Mouse (Mus musculus) liver, embryonic 15.5 days (tissue): ENCODE results near the gene Prrg3. TPM values are rescaled to one million over a fixed set of nuclear protein-coding genes. Genes with fewer than 3 reads are reported as not detected.
"Not testable (repeated sequence)": the region's sequence is repeated elsewhere in the genome, so short reads cannot be mapped to it uniquely, and the experiment has no call there.

Source experiments
- ATAC-seq: fragments of 200-750 bp; cut with Nextera tagmentation; 2 replicates; pipeline ENCODE4 v1.8.0; 2017; ENCODE audit warnings: moderate number of reproducible peaks, mild to moderate bottlenecking, moderate library complexity; ENCODE audit not compliant: insufficient read depth
- H3K27ac ChIP-seq: fragments of 300-500 bp; sonication (generic); replicated peaks from 2 replicates; pipeline ENCODE4 v1.5.1; 2015; ENCODE audit warnings: mild to moderate bottlenecking, inconsistent platforms
- H3K27me3 ChIP-seq: fragments of 300-500 bp; sonication (generic); 2 replicates; pipeline ENCODE4 v1.6.1; 2015; ENCODE audit warnings: mild to moderate bottlenecking, inconsistent platforms
- H3K36me3 ChIP-seq: fragments of 300-500 bp; sonication (generic); replicated peaks from 2 replicates; pipeline ENCODE4 v1.6.1; 2015; ENCODE audit warnings: moderate library complexity, mild to moderate bottlenecking, inconsistent platforms
- H3K4me1 ChIP-seq: fragments of 300-500 bp; sonication (generic); replicated peaks from 2 replicates; pipeline ENCODE4 v1.6.1; 2015; ENCODE audit warnings: inconsistent platforms
- H3K4me2 ChIP-seq: fragments of 300-500 bp; sonication (generic); 2 replicates; pipeline ENCODE4 v1.6.1; 2015; ENCODE audit warnings: moderate library complexity, mild to moderate bottlenecking, inconsistent platforms
- H3K4me3 ChIP-seq: fragments of 300-500 bp; sonication (generic); replicated peaks from 2 replicates; pipeline ENCODE4 v1.5.1; 2015; ENCODE audit warnings: mild to moderate bottlenecking, inconsistent platforms
- H3K9ac ChIP-seq: fragments of 300-500 bp; sonication (generic); 2 replicates; pipeline ENCODE4 v1.6.1; 2015; ENCODE audit warnings: moderate library complexity, mild to moderate bottlenecking, inconsistent platforms
- H3K9me3 ChIP-seq: fragments of 300-500 bp; sonication (generic); replicated peaks from 2 replicates; pipeline ENCODE4 v1.6.1; 2016; ENCODE audit warnings: inconsistent platforms
- WGBS: fragments of 180-500 bp; shearing (Covaris S2); methylation state at CpG from one replicate; pipeline ENCODE4 v1.1.7; 2015; ENCODE audit warnings: mixed read lengths; ENCODE audit not compliant: insufficient replicate concordance; 5-methylcytosine and 5-hydroxymethylcytosine counted together
- polyA plus RNA-seq: library from polyadenylated mRNA; unstranded; fragments of >200 nt; fragmentation: Nextera tagmentation; extraction: Ambion mirVana; gene quantifications from 2 replicates; pipeline ENCODE4 v1.2.1, GENCODE M21; 2015

Prrg3 gene
- polyA plus RNA-seq = 0.83 and 0.98 TPM in 2 replicates

DNA sequence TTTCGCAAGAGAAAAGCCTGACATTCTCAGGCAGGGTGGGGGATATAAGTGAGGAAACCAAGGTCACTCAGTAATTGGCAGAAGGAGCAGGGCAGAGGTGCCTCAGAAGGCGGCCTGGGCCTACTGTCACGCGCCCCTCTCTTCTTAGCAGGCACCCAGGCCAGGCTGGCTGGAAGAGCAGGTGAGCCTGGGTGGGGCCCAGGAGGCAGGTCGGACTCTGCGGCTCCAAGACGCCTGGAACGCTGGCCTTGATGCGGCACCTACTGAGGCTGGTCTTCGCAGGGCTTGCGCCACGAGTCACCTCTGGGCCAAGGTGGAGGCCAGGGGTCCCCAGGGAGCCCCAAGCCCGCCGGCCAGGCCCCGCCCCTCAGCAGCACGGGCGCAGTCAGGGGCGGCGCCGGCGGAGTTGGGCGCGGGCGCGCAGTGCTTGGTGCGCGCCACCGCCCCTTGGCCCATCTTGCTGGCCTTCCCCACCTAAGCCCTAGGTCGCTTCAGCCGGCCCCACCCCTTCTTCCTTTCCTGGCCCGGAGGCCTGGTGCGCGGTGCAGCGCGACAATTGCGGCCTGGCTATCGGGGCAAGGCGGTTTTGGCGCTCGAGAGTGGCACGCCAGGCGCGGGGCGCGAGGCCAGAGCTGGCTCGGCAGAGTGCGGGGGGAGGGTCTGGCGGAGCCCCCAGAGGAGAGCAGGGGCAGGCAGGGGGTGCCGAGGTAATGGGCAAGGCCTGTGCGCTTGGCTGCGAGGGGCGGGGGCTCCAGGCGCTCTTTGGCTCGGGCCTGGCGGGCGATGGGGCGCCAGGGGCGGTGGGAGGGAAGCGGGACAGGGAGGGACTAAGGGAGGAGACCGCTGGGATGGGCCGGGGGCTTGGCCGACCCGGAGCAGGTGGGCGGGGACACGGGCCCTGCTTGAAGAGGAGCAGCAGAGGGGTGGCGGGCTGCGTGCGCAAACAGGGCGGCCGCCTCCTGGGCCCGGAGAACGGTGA, at the start of gene Prrg3:
Gene Prrg3, plus strand, starts transcription at position 552 of the 979 bp plus-strand sequence.
- no peak for ATAC-seq
- Histone ChIP-seq H3K36me3 (no peaks in the 10 kb centered on the region), H3K4me2 (peak within 1 kb of the TSS; percentile 32), H3K9me3 (no peaks in the 10 kb centered on the region), H3K27me3 (peaks cover 24% of the 10 kb centered on the region), H3K27ac (no peak within 1 kb of the TSS), H3K4me1 (no peaks in the 10 kb centered on the region), H3K4me3 (peak within 1 kb of the TSS; percentile 17), H3K9ac (no peak within 1 kb of the TSS)
- WGBS = 24% methylated on average over 63 of the region's 72 CpGs

DNA sequence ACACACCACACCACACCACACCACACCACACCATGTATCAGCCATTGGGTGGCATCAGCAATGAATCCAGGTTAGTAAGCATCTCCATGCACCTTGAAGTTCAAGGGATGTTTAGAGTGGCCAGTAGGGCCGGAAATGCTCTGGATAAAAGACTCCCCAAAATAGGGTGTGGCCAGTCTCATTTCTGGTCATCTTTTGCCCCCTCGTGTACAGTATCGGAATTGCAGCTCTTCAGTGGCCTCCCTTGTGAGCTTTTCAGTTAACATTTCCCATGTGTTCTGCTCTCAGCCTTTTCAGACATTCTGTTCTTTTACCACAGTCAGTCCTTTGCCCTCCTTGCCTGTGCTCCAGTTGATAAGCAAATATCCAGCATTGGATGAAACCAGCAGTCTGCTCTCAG, 15.8 kb upstream of the Prrg3 start:
- Histone ChIP-seq H3K27ac (no peak overlapping the region), H3K27me3 (no peaks in the 10 kb centered on the region), H3K9me3 (no peaks in the 10 kb centered on the region), H3K36me3 (no peaks in the 10 kb centered on the region), H3K4me1 (no peaks in the 10 kb centered on the region), H3K4me3 (no peak overlapping the region), H3K9ac (no peak overlapping the region), H3K4me2 (no peak overlapping the region)
- ATAC-seq = no peak
- 15% methylated on average over 3 of the region's 3 CpGs for WGBS

DNA sequence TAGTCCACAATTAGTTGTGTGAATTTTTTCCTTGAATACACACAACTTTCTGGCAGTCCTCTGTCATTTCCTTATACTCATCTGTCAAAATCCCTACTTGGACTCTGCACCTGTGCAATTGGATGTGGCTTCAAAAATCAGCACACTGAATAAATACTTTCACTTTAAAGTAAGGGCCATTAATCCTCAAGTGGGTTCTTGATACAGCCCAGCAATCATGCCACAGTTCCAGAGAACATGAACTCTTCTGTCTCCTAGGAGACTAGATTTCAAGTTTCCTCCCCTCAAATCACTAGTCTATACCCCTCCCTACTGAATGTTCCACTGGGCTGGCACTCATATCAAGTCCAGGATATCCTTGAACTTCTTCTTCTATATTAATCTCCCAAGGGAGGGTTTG, 4.1 kb upstream of the Prrg3 start:
- Histone ChIP-seq H3K27ac (no peak overlapping the region), H3K9me3 (no peaks in the 10 kb centered on the region), H3K27me3 (peaks cover 20% of the 10 kb centered on the region), H3K4me3 (no peak overlapping the region), H3K4me2 (no peak overlapping the region), H3K4me1 (no peaks in the 10 kb centered on the region), H3K36me3 (no peaks in the 10 kb centered on the region), H3K9ac (no peak overlapping the region)
- no peak for ATAC-seq

DNA sequence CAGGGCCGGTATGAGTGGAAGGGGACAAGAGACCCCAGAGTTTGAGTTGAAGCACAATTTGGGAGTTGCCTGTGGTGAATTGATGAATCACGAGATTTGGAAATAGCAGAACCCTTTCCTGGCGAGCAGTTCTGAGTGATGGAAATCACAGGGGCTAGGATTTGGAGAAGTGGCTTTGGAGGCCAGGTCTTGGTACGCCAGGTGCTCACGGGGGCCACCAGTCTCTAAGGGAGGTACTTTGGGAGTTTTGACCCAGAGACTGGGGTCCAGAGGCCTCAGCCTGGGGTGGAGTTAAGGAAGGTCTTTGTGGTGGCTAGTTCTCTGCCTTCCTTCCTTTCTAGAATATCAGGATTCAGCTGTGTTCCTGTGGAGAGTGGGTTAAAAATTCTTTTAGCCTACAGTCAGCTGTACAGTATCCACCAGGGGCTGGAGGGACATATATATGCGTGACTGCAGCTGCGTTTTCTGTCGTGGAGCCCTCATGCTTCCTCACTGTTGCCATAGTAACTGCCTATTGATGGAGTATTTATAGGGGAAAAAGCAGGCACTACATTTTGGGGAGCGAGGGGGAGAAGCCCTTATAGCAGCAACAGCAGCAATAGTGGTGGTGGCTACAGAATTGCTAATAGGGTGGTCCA, 970 bp downstream of the Prrg3 start:
- Histone ChIP-seq H3K9me3 (no peaks in the 10 kb centered on the region), H3K36me3 (no peaks in the 10 kb centered on the region), H3K4me3 (no peak overlapping the region), H3K27me3 (peaks cover 24% of the 10 kb centered on the region), H3K27ac (no peak overlapping the region), H3K9ac (no peak overlapping the region), H3K4me1 (no peaks in the 10 kb centered on the region), H3K4me2 (no peak overlapping the region; the same call in 1 of the 2 replicates)
- ATAC-seq = no peak
- 31% methylated on average over 9 of the region's 9 CpGs for WGBS

DNA sequence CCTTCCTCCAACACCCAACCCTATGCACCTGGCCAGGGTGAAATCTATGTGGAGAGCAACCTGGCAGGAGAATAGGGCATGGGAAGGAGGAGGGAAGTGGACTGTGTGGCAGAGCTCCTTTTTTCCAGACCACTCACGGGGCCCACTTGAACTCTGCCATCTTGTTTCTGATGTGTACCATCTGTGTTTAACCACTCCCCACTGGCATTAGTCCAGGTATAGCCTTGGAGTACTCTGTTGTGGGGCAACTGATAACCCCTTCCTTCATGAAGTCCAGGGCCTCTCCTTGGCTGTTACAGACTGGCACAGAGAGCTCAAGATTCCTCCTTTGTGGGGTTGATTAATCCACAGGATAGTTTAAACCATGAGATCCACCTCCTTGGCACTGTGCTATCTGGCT, 5.8 kb downstream of the Prrg3 start:
- H3K4me2 ChIP-seq = no peak overlapping the region
- no peaks in the 10 kb centered on the region for H3K36me3 ChIP-seq
- H3K4me1 ChIP-seq = no peaks in the 10 kb centered on the region
- no peak overlapping the region for H3K4me3 ChIP-seq
- WGBS = 44% methylated on average over 1 of the region's 1 CpGs
- H3K27me3 ChIP-seq = peaks cover 6% of the 10 kb centered on the region; the same call in 1 of the 2 replicates
- no peaks in the 10 kb centered on the region for H3K9me3 ChIP-seq
- ATAC-seq = no peak
- no peak overlapping the region for H3K9ac ChIP-seq
- no peak overlapping the region for H3K27ac ChIP-seq

DNA sequence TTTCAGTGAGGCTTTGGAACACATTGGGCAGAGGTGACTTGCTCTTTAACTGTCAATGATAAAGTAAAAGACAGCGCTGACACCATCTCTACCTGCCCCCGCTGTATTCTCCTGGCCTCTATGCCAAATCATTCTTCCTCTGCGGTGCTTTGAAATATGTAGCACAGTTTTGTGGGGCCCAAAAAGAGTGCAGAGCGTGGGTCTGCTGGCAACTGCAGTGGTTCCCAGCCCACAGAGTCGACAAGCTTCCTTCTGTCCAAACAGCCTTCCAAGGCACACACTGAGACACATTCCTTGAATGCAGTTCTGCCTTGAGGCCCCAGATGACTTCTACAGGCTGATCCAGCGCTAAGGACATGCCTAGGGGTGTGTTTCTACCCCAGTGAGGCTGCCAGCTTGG, 6.4 kb downstream of the Prrg3 start:
- H3K27me3 ChIP-seq = no peaks in the 10 kb centered on the region
- no peak overlapping the region for H3K4me3 ChIP-seq
- no peaks in the 10 kb centered on the region for H3K36me3 ChIP-seq
- no peaks in the 10 kb centered on the region for H3K9me3 ChIP-seq
- WGBS = 56% methylated on average over 6 of the region's 6 CpGs
- no peaks in the 10 kb centered on the region for H3K4me1 ChIP-seq
- H3K4me2 ChIP-seq = no peak overlapping the region
- ATAC-seq = no peak
- no peak overlapping the region for H3K9ac ChIP-seq
- no peak overlapping the region for H3K27ac ChIP-seq

DNA sequence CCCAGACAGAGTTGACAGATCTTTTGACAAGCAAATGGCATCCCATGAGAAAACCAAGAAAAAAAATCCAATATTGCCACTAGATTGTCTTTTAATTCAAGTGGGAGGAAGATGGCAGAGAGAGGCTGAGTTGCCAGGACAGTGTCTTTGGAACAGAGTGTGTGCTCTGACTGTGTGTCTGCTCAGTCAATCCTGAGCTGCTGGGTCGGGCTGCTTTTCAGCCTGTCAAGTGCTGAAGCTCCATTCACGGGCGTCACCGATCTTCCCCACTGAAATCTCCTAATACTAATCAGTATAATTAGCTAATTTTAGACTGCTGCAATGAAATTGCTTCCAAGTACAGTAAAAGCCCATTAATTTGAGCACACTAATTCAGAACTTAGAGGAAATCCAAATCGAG, 8.9 kb downstream of the Prrg3 start:
- Histone ChIP-seq H3K4me1 (no peaks in the 10 kb centered on the region), H3K9me3 (no peaks in the 10 kb centered on the region), H3K4me2 (no peak overlapping the region), H3K9ac (no peak overlapping the region), H3K4me3 (no peak overlapping the region), H3K36me3 (no peaks in the 10 kb centered on the region), H3K27ac (no peak overlapping the region), H3K27me3 (no peaks in the 10 kb centered on the region; the same call in 1 of the 2 replicates)
- WGBS = 54% methylated on average over 5 of the region's 5 CpGs
- ATAC-seq = no peak

DNA sequence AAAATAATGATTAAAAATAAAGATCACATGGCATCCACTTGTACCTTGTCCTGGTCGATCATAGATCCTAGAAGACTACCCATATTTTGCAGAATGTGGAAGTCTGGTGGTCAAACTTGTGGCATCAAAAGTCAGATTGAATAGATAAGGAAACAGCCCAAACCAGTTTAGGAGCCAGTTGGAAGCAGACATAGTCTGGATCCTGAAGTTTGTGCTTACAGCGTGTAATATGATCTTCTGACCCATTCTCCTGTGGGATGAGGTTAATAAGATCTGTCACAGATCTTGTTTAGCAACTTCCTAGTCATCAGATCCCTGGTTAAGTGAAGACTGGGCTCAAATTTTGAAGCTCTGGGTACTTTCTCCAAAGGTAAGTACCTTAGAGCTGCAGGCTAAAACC, 10.3 kb downstream of the Prrg3 start, which contains the start of gene Fate1:
Gene Fate1, plus strand, starts transcription at position 301 of the 400 bp plus-strand sequence.
- Histone ChIP-seq H3K9me3 (no peaks in the 10 kb centered on the region), H3K9ac (no peak within 1 kb of the TSS), H3K4me2 (no peak within 1 kb of the TSS), H3K4me3 (no peak within 1 kb of the TSS), H3K4me1 (no peaks in the 10 kb centered on the region), H3K27me3 (no peaks in the 10 kb centered on the region; the same call in 1 of the 2 replicates), H3K27ac (no peak within 1 kb of the TSS), H3K36me3 (no peaks in the 10 kb centered on the region)
- no peak for ATAC-seq
- 45% methylated on average over 2 of the region's 2 CpGs for WGBS

DNA sequence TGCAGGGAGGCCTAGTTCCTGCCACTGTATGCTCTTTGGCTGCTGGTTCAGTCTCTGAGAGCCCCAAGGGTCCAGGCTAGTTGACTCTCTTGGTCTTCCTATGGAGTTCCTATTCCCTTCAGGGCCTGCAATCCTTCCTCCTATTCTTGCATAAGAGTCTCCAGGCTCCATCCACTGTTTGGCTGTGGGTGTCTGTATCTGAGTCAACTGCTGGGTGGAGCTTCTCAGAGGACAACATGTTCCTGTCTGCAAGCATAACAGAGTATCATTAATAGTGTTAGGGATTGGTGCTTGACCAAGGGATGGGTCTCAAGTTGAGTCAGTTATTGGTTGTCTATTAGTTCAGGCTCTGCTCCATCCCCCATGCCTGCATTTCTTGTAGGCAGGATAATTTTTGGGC, 15.3 kb downstream of the Prrg3 start:
- not testable (repeated sequence) for H3K9me3 ChIP-seq, H3K27ac ChIP-seq, H3K36me3 ChIP-seq, H3K4me1 ChIP-seq, H3K9ac ChIP-seq, H3K4me2 ChIP-seq, H3K27me3 ChIP-seq, ATAC-seq, H3K4me3 ChIP-seq

DNA sequence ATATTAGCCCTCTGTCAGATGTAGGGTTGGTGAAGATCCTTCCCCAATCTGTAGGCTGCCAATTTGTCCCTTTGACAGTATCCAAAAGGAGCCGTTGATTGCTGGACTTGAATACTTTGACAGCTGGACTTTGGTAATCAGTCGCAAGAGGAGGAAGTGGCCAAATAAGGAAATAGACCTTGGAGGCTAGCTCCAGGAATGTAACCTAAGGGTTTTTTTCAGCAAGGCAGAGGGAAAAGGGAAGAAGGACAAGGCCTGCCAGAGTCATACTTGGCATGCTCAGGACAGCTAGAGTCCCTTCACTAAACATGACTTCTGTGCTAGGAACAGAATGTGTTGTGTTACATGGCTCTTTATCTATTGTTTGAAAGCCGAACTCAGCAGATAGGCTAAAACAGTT, 18.0 kb downstream of the Prrg3 start:
- no peak for ATAC-seq
- Histone ChIP-seq H3K27me3 (no peaks in the 10 kb centered on the region), H3K4me2 (no peak overlapping the region), H3K9ac (no peak overlapping the region), H3K9me3 (no peaks in the 10 kb centered on the region), H3K36me3 (no peaks in the 10 kb centered on the region), H3K4me3 (no peak overlapping the region), H3K27ac (no peak overlapping the region), H3K4me1 (no peaks in the 10 kb centered on the region)
- WGBS = 48% methylated on average over 3 of the region's 3 CpGs

DNA sequence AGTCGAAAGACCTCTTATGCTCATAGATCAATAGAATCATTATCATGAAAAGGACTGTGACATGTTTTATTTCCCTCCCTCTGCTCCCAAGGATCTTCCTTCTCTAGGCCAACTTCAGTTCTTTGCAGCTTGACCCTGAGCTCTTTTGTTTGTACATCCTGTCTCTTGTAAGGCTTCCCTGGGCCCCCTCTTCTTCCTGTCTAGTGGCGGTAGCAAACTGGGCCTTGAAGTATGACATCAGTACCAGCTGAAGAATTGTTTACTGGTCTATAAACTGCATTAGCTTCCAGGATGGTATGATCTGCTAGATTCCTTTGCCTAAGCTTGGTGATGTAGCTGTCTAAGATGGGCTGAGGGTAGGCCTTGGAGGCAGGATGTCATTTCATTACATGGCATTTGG, 18.9 kb downstream of the Prrg3 start:
- no peak for ATAC-seq
- no peaks in the 10 kb centered on the region for H3K27me3 ChIP-seq
- H3K4me2 ChIP-seq = no peak overlapping the region
- H3K36me3 ChIP-seq = no peaks in the 10 kb centered on the region
- no peak overlapping the region for H3K27ac ChIP-seq
- H3K9me3 ChIP-seq = no peaks in the 10 kb centered on the region
- no peak overlapping the region for H3K9ac ChIP-seq
- H3K4me3 ChIP-seq = no peak overlapping the region
- H3K4me1 ChIP-seq = no peaks in the 10 kb centered on the region
- WGBS = 51% methylated on average over 2 of the region's 2 CpGs
